Mouse (Mus musculus): ENCODE data around the gene Kirrel2.
A peak's percentile ranks its signal among the peaks of the same experiment; 100 is the strongest.

Kirrel2 gene

GRCm38 (mm10) chr7:30453327-30453726, 4.2 kb downstream of the Kirrel2 start:
- DNase-seq (ENCODE audit: inconsistent age in 2 of 2, low spot score in 1 of 2), result no peak

GRCm38 (mm10) chr7:30450241-30450640, 7.2 kb downstream of the Kirrel2 start:
- DNase-seq (ENCODE audit: inconsistent age in 2 of 2, low spot score in 1 of 2), result no peak

GRCm38 (mm10) chr7:30444971-30445751, 12.3 kb downstream of the Kirrel2 start, which contains the start of gene Aplp1:
Gene Aplp1, minus strand, starts transcription at chr7:30445535.
- peak; percentile 70 to 87 for DNase-seq (ENCODE audit: inconsistent age in 2 of 2, low spot score in 1 of 2)

GRCm38 (mm10) chr7:30444154-30444970, 13.1 kb downstream of the Kirrel2 start:
- peak; percentile 53 to 80 for DNase-seq (ENCODE audit: inconsistent age in 2 of 2, low spot score in 1 of 2)

GRCm38 (mm10) chr7:30443696-30444095, 13.8 kb downstream of the Kirrel2 start:
- no peak for DNase-seq (ENCODE audit: inconsistent age in 2 of 2, low spot score in 1 of 2)

GRCm38 (mm10) chr7:30440697-30441096, 16.8 kb downstream of the Kirrel2 start:
- peak; percentile 29 to 83 for DNase-seq (ENCODE audit: inconsistent age in 2 of 2, low spot score in 1 of 2)

GRCm38 (mm10) chr7:30439734-30440133, 17.8 kb downstream of the Kirrel2 start:
- DNase-seq (ENCODE audit: inconsistent age in 2 of 2, low spot score in 1 of 2), result no peak

GRCm38 (mm10) chr7:30436879-30437278, 20.6 kb downstream of the Kirrel2 start:
- DNase-seq (ENCODE audit: inconsistent age in 2 of 2, low spot score in 1 of 2), result no peak

- no peak for DNase-seq (ENCODE audit: inconsistent age in 2 of 2, low spot score in 1 of 2)
Measured at GRCm38 (mm10) chr7:30435156-30435555, 22.3 kb downstream of the Kirrel2 start.

GRCm38 (mm10) chr7:30434701-30435100, 22.8 kb downstream of the Kirrel2 start:
- DNase-seq (ENCODE audit: inconsistent age in 2 of 2, low spot score in 1 of 2), result no peak

GRCm38 (mm10) chr7:30434238-30434637, 23.3 kb downstream of the Kirrel2 start:
- DNase-seq (ENCODE audit: inconsistent age in 2 of 2, low spot score in 1 of 2), result peak; percentile 48 to 89

- DNase-seq (ENCODE audit: inconsistent age in 2 of 2, low spot score in 1 of 2), result peak; percentile 71 to 89
Measured at GRCm38 (mm10) chr7:30431793-30432192, 25.7 kb downstream of the Kirrel2 start.

- no peak for DNase-seq (ENCODE audit: inconsistent age in 2 of 2, low spot score in 1 of 2)
Measured at GRCm38 (mm10) chr7:30430191-30430590, 27.3 kb downstream of the Kirrel2 start.

GRCm38 (mm10) chr7:30429327-30429726, 28.2 kb downstream of the Kirrel2 start:
- no peak for DNase-seq (ENCODE audit: inconsistent age in 2 of 2, low spot score in 1 of 2)

GRCm38 (mm10) chr7:30423071-30423641, 34.3 kb downstream of the Kirrel2 start:
- peak; percentile 43 to 69 for DNase-seq (ENCODE audit: inconsistent age in 2 of 2, low spot score in 1 of 2)

- DNase-seq (ENCODE audit: inconsistent age in 2 of 2, low spot score in 1 of 2), result no peak
Measured at GRCm38 (mm10) chr7:30422560-30422959, 34.9 kb downstream of the Kirrel2 start.

- peak; percentile 91 to 96 for DNase-seq (ENCODE audit: inconsistent age in 2 of 2, low spot score in 1 of 2)
Measured at GRCm38 (mm10) chr7:30421890-30422435, 35.5 kb downstream of the Kirrel2 start.

GRCm38 (mm10) chr7:30421175-30421889, 36.2 kb downstream of the Kirrel2 start, which contains the start of gene Nfkbid:
Gene Nfkbid, plus strand, starts transcription at chr7:30421732.
- peak; percentile 85 to 95 for DNase-seq (ENCODE audit: inconsistent age in 2 of 2, low spot score in 1 of 2)

- no peak for DNase-seq (ENCODE audit: inconsistent age in 2 of 2, low spot score in 1 of 2)
Measured at GRCm38 (mm10) chr7:30420673-30421072, 36.8 kb downstream of the Kirrel2 start.

Measured in adrenal gland, adult (tissue).